Mouse (Mus musculus) cortical plate, adult 2 months (tissue): Measurements from ENCODE around the gene Gng12.

ENCODE experiments used
- CTCF ChIP-seq: fragments of 200-500 bp; IDR thresholded peaks from 2 replicates; pipeline ENCODE4 v1.5.1; 2011; ENCODE audit warnings: mild to moderate bottlenecking, control low read depth, low read length; ENCODE audit not compliant: insufficient read depth; ENCODE audit errors: extremely low read depth
- POLR2A ChIP-seq: fragments of 200-500 bp; IDR thresholded peaks from 2 replicates; pipeline ENCODE4 v1.6.1; 2011; ENCODE audit warnings: mild to moderate bottlenecking, low read length, control low read depth; ENCODE audit not compliant: insufficient read depth; ENCODE audit errors: extremely low read depth

- TF ChIP-seq CTCF (no peak), POLR2A (no peak)
Measured at GRCm38 (mm10) chr6:66929694-66930093, 33.5 kb downstream of the Gng12 start.
